Mouse (Mus musculus) MEL (cell line): ENCODE data around the gene 4921507P07Rik. TPM values are rescaled to one million over a fixed set of nuclear protein-coding genes. Genes with fewer than 3 reads are reported as not detected.

ENCODE experiments used
- DNase-seq: peaks from one replicate; pipeline ENCODE4 v3.0.0; 2011; ENCODE audit warnings: low read depth, low spot score
- H3K27ac ChIP-seq: 2 replicates; pipeline ENCODE4 v1.5.1; 2012; ENCODE audit warnings: low read depth, mild to moderate bottlenecking, control low read depth, low read length, moderate library complexity; ENCODE audit not compliant: control insufficient read depth
- H3K27me3 ChIP-seq, 2 experiments: fragments of 150-350 bp in 1 of 2; sonication (generic) in 1 of 2; 2 replicates each; pipeline ENCODE4 v1.6.1; 2012; ENCODE audit warnings: low read length in 2 of 2, mild to moderate bottlenecking in 2 of 2, improper control_type of control experiment in 1 of 2, moderate library complexity in 1 of 2; ENCODE audit not compliant: insufficient read depth in 2 of 2, control insufficient read depth in 1 of 2
- H3K36me3 ChIP-seq, 2 experiments: 2 replicates each; pipeline ENCODE4 v1.6.1; 2012 to 2014; ENCODE audit warnings: low read length in 2 of 2, improper control_type of control experiment in 1 of 2, inconsistent platforms in 1 of 2, mild to moderate bottlenecking in 1 of 2; ENCODE audit not compliant: insufficient read depth in 2 of 2, control insufficient read depth in 1 of 2
- H3K4me1 ChIP-seq, 2 experiments: fragments of 150-350 bp in 1 of 2; sonication (generic) in 1 of 2; 2 replicates each; pipeline ENCODE4 v1.6.1; 2012; ENCODE audit warnings: low read length in 2 of 2, improper control_type of control experiment in 1 of 2, mild to moderate bottlenecking in 1 of 2; ENCODE audit not compliant: insufficient read depth in 2 of 2, control insufficient read depth in 1 of 2
- H3K4me3 ChIP-seq, 2 experiments: fragments of 150-350 bp in 1 of 2; sonication (generic) in 1 of 2; 2 replicates each; pipeline ENCODE4 v1.5.1; 2012; ENCODE audit warnings: low read depth in 2 of 2, low read length in 2 of 2, mild to moderate bottlenecking in 2 of 2, moderate library complexity in 2 of 2, control low read depth in 1 of 2, improper control_type of control experiment in 1 of 2; ENCODE audit not compliant: control insufficient read depth in 1 of 2, insufficient read depth in 1 of 2
- H3K79me2 ChIP-seq: 2 replicates; pipeline ENCODE4 v1.6.1; 2012; ENCODE audit warnings: mild to moderate bottlenecking, low read length, moderate library complexity; ENCODE audit not compliant: control insufficient read depth, poor library complexity, insufficient read depth
- H3K9ac ChIP-seq: 2 replicates; pipeline ENCODE4 v1.6.1; 2012; ENCODE audit warnings: low read depth, mild to moderate bottlenecking, control low read depth, low read length, moderate library complexity; ENCODE audit not compliant: control insufficient read depth, poor library complexity, severe bottlenecking
- H3K9me3 ChIP-seq: fragments of 150-350 bp; sonication (generic); replicated peaks from 2 replicates; pipeline ENCODE4 v1.6.1; 2012; ENCODE audit warnings: mild to moderate bottlenecking, low read length, improper control_type of control experiment, moderate library complexity; ENCODE audit not compliant: insufficient read depth
- BHLHE40 ChIP-seq: IDR thresholded peaks from 2 replicates; pipeline ENCODE4 v1.6.1; 2012; ENCODE audit warnings: low read depth, mild to moderate bottlenecking, inconsistent platforms, low read length, improper control_type of control experiment, borderline replicate concordance
- EP300 ChIP-seq, 2 experiments: IDR thresholded peaks; 2 replicates each; pipeline ENCODE4 v1.6.1; 2011; ENCODE audit warnings: improper control_type of control experiment in 2 of 2, low read length in 2 of 2, low read depth in 1 of 2, mild to moderate bottlenecking in 1 of 2
- ETS1 ChIP-seq: IDR thresholded peaks from 2 replicates; pipeline ENCODE4 v1.6.1; 2012; ENCODE audit warnings: low read depth, mild to moderate bottlenecking, inconsistent platforms, low read length, improper control_type of control experiment, moderate library complexity
- GATA1 ChIP-seq: IDR thresholded peaks from 2 replicates; pipeline ENCODE4 v1.6.1; 2011; ENCODE audit warnings: low read depth, low read length, improper control_type of control experiment
- MAX ChIP-seq: IDR thresholded peaks from 2 replicates; pipeline ENCODE4 v1.6.1; 2011; ENCODE audit warnings: low read length, improper control_type of control experiment
- MAZ ChIP-seq: IDR thresholded peaks from 2 replicates; pipeline ENCODE4 v1.6.1; 2012; ENCODE audit warnings: low read depth, mild to moderate bottlenecking, inconsistent platforms, low read length, improper control_type of control experiment
- MEF2A ChIP-seq: IDR thresholded peaks from 2 replicates; pipeline ENCODE4 v1.6.1; 2014; ENCODE audit warnings: low read depth, mild to moderate bottlenecking, inconsistent platforms, low read length, improper control_type of control experiment; ENCODE audit not compliant: poor library complexity, insufficient replicate concordance, severe bottlenecking; ENCODE audit errors: extremely low read depth
- MYC ChIP-seq: IDR thresholded peaks from 2 replicates; pipeline ENCODE4 v1.6.1; 2011; ENCODE audit warnings: low read depth, mild to moderate bottlenecking, low read length, improper control_type of control experiment, moderate library complexity
- POLR2AphosphoS5 ChIP-seq: IDR thresholded peaks from 2 replicates; pipeline ENCODE4 v1.6.1; 2012; ENCODE audit warnings: low read depth, borderline replicate concordance, mild to moderate bottlenecking, inconsistent platforms, low read length, moderate library complexity, mixed read lengths
- RCOR1 ChIP-seq: IDR thresholded peaks from 2 replicates; pipeline ENCODE4 v1.6.1; 2012; ENCODE audit warnings: low read depth, mild to moderate bottlenecking, inconsistent platforms, low read length, improper control_type of control experiment
- SIN3A ChIP-seq: IDR thresholded peaks from 2 replicates; pipeline ENCODE4 v1.6.1; 2012; ENCODE audit warnings: low read length, improper control_type of control experiment, inconsistent platforms
- TBP ChIP-seq: IDR thresholded peaks from 2 replicates; pipeline ENCODE4 v1.8.0; 2011; ENCODE audit warnings: low read depth, low read length, improper control_type of control experiment
- TCF12 ChIP-seq: IDR thresholded peaks from 2 replicates; pipeline ENCODE4 v1.6.1; 2014; ENCODE audit warnings: low read depth, mild to moderate bottlenecking, inconsistent platforms, low read length, improper control_type of control experiment, moderate library complexity
- USF1 ChIP-seq: IDR thresholded peaks from 2 replicates; pipeline ENCODE4 v1.6.1; 2014; ENCODE audit warnings: low read depth, mild to moderate bottlenecking, inconsistent platforms, low read length, improper control_type of control experiment, moderate library complexity
- USF2 ChIP-seq, 2 experiments: IDR thresholded peaks; 2 replicates each; pipeline ENCODE4 v1.6.1; 2011 to 2012; ENCODE audit warnings: improper control_type of control experiment in 2 of 2, low read length in 2 of 2, borderline replicate concordance in 1 of 2, inconsistent platforms in 1 of 2, low read depth in 1 of 2, mild to moderate bottlenecking in 1 of 2; ENCODE audit not compliant: insufficient read depth in 1 of 2
- ZC3H11A ChIP-seq: IDR thresholded peaks from 2 replicates; pipeline ENCODE4 v1.6.1; 2012; ENCODE audit warnings: low read depth, mild to moderate bottlenecking, inconsistent platforms, low read length, improper control_type of control experiment
- ZMIZ1 ChIP-seq: IDR thresholded peaks from 2 replicates; pipeline ENCODE4 v1.6.1; 2012; ENCODE audit warnings: low read depth, mild to moderate bottlenecking, inconsistent platforms, low read length, improper control_type of control experiment, moderate library complexity
- polyA plus RNA-seq, 2 experiments: library from polyadenylated mRNA; stranded (reverse) in 1 of 2; unstranded in 1 of 2; fragments of >175 nt in 1 of 2; fragments of >200 nt in 1 of 2; gene quantifications; 2 replicates each; pipeline versions ENCODE4 v1.2.1 to v1.2.4; 2012; ENCODE audit warnings: low replicate concordance in 2 of 2, low read depth in 1 of 2; ENCODE audit not compliant: insufficient read length in 2 of 2, insufficient read depth in 1 of 2, missing spikeins in 1 of 2
- total RNA-seq: library from RNA; depleted of rRNA; stranded (reverse); fragments of 300-350 nt; gene quantifications from 2 replicates; pipeline ENCODE4 v1.2.3, GENCODE M21; 2012

The 4921507P07Rik gene
- total and polyA plus RNA-seq, 3 experiments: 0.89 to 1.5 TPM; not detected in 1

- TF ChIP-seq EP300 (IDR thresholded peaks at IDR 0.05; ENCODE audit: low read depth in 1 of 2, low read length in 2 of 2) (no peak; a peak in 1 of 4 replicates), MAX (peak; percentile 86), MEF2A (no peak), ZMIZ1 (peak; percentile 93), USF2 (IDR thresholded peaks at IDR 0.05; ENCODE audit: borderline replicate concordance in 1 of 2, insufficient read depth in 1 of 2, low read depth in 1 of 2, low read length in 2 of 2) (no peak), SIN3A (no peak; the same call in none of the 2 replicates), USF1 (no peak), GATA1 (no peak), POLR2AphosphoS5 (no peak)
- TF ChIP-seq, all 39 proteins: peak for 16
These were observed 30.1 kb downstream of the 4921507P07Rik start, which contains the start of gene Cycs (continued) for GRCm38 (mm10) chr6:50566141-50566996.

- Histone ChIP-seq H3K4me3 (no peak overlapping the region), H3K4me1 (peaks cover 5 to 8% of the 10 kb centered on the region in 2 experiments; a peak in 3 of 4 replicates), H3K36me3 (peaks cover 4 to 12% of the 10 kb centered on the region in 2 experiments; a peak in 3 of 4 replicates), H3K9me3 (no peaks in the 10 kb centered on the region), H3K9ac (no peak overlapping the region), H3K27me3 (no peaks in the 10 kb centered on the region), H3K27ac (no peak overlapping the region), H3K79me2 (peaks cover 16% of the 10 kb centered on the region)
- TF ChIP-seq ETS1 (no peak), BHLHE40 (no peak), EP300 (IDR thresholded peaks at IDR 0.05; ENCODE audit: low read depth in 1 of 2, low read length in 2 of 2) (no peak), MAX (no peak), MYC (no peak), TCF12 (no peak), ZC3H11A (no peak), MAZ (no peak), TBP (no peak), RCOR1 (no peak)
- DNase-seq: no peak
These were observed 32.8 kb downstream of the 4921507P07Rik start for GRCm38 (mm10) chr6:50563651-50564050.
